Mouse (Mus musculus) olfactory bulb, adult 2 months (tissue): ENCODE measurements around the gene Tex14.

ENCODE experiments used
- CTCF ChIP-seq: fragments of 200-500 bp; IDR thresholded peaks from 2 replicates; pipeline ENCODE4 v1.5.1; 2012; ENCODE audit warnings: low read depth, mild to moderate bottlenecking, low read length, moderate library complexity; ENCODE audit not compliant: insufficient read depth
- POLR2A ChIP-seq: fragments of 200-500 bp; IDR thresholded peaks from 2 replicates; pipeline ENCODE4 v1.6.1; 2012; ENCODE audit warnings: mild to moderate bottlenecking, low read depth, low read length, moderate library complexity; ENCODE audit not compliant: insufficient read depth

DNA sequence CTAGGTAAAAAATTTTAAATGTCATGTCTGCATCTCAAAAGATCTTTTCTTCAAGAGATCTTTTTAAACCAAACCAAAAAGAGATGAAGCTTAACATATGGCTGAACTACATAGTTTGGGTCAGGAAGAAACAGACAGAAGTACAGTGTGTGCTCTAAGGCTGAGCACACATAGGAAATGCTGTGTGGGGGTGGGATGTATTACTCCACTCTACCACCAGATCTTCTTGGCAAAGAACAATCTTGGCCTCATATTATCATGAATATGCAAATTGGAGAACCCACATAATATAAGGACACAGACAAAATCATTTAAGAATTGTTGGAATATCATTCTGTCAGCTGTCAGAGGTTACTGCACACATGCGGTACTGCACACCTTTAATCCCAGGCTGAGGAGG is 19.2 kb upstream of the Tex14 start:
- no peak for TF ChIP-seq POLR2A
- no peak for TF ChIP-seq CTCF
